Mouse (Mus musculus) testis, adult 2 months (tissue): ENCODE measurements around the gene Tmem230. TPM values are rescaled to one million over a fixed set of nuclear protein-coding genes. Genes with fewer than 3 reads are reported as not detected.

Experiments
- H3K27ac ChIP-seq: fragments of 200-500 bp; 2 replicates; pipeline ENCODE4 v1.5.1; 2012; ENCODE audit warnings: low read depth, low read length; ENCODE audit not compliant: control insufficient read depth, insufficient read depth
- H3K27me3 ChIP-seq: fragments of 200-500 bp; 2 replicates; pipeline ENCODE4 v1.6.1; 2012; ENCODE audit warnings: mild to moderate bottlenecking, low read length, moderate library complexity; ENCODE audit not compliant: control insufficient read depth, insufficient read depth
- H3K36me3 ChIP-seq: fragments of 200-500 bp; 2 replicates; pipeline ENCODE4 v1.6.1; 2012; ENCODE audit warnings: mild to moderate bottlenecking, low read length; ENCODE audit not compliant: control insufficient read depth, insufficient read depth
- H3K4me1 ChIP-seq: fragments of 200-500 bp; 2 replicates; pipeline ENCODE4 v1.6.1; 2012; ENCODE audit warnings: low read length; ENCODE audit not compliant: control insufficient read depth, insufficient read depth
- H3K4me3 ChIP-seq: fragments of 200-500 bp; 2 replicates; pipeline ENCODE4 v1.5.1; 2012; ENCODE audit warnings: low read depth, mild to moderate bottlenecking, low read length, moderate library complexity, mixed read lengths; ENCODE audit not compliant: control insufficient read depth
- CTCF ChIP-seq: fragments of 200-500 bp; IDR thresholded peaks from 2 replicates; pipeline ENCODE4 v1.5.1; 2012; ENCODE audit warnings: low read depth, mild to moderate bottlenecking, inconsistent platforms, low read length, moderate library complexity; ENCODE audit not compliant: control insufficient read depth, insufficient read depth, insufficient replicate concordance
- POLR2A ChIP-seq: fragments of 200-500 bp; IDR thresholded peaks from 2 replicates; pipeline ENCODE4 v1.6.1; 2012; ENCODE audit warnings: low read depth, mild to moderate bottlenecking, inconsistent platforms, low read length, moderate library complexity; ENCODE audit not compliant: control insufficient read depth
- polyA plus RNA-seq: library from polyadenylated mRNA; depleted of rRNA; stranded (reverse); fragments of >200 nt; gene quantifications from 2 replicates; pipeline ENCODE4 v1.2.3, GENCODE M21; 2012

The Tmem230 gene
- polyA plus RNA-seq, 1 experiment: 139 TPM

DNA sequence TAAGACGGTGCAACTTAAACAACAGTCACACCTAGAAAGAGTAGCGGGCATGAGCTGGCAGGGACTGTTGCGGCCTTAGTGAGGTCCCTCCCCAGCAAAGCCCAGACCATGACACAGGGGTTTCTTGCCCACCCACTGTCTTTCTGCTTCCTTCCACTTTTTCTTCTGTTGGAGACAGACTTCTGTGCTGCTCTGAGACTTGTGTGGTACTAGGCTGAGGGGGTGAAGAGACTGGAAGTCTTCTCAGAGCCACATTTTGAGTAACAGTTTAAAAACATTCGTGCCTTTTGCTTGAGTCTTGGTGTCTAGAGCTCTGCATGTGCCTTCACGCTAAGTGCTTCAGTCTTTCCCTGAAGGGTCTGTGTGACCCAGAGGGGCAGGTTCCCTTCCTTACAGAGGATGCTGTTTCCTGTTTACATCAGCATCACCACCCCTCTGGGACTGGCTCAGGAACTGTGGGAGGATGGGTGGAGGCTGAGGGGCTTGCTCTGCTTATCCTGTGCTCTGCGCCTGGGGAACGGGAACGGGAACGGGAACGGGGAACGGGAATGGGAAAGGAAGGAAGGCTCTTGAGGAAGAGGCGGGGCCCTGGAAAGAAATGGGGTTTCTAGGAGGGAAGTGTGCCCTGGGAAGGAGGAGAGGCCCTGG is 37.0 kb upstream of the Tmem230 start:
- no peaks in the 10 kb centered on the region for H3K27me3 ChIP-seq
- TF ChIP-seq CTCF (no peak), POLR2A (no peak)
- no peaks in the 10 kb centered on the region for H3K36me3 ChIP-seq
- H3K4me1 ChIP-seq: no peaks in the 10 kb centered on the region
- H3K27ac ChIP-seq: 0 out of 2 replicates have a peak overlapping the region, but pooled peaks have one; percentile 42
- H3K4me3 ChIP-seq: no peak overlapping the region

DNA sequence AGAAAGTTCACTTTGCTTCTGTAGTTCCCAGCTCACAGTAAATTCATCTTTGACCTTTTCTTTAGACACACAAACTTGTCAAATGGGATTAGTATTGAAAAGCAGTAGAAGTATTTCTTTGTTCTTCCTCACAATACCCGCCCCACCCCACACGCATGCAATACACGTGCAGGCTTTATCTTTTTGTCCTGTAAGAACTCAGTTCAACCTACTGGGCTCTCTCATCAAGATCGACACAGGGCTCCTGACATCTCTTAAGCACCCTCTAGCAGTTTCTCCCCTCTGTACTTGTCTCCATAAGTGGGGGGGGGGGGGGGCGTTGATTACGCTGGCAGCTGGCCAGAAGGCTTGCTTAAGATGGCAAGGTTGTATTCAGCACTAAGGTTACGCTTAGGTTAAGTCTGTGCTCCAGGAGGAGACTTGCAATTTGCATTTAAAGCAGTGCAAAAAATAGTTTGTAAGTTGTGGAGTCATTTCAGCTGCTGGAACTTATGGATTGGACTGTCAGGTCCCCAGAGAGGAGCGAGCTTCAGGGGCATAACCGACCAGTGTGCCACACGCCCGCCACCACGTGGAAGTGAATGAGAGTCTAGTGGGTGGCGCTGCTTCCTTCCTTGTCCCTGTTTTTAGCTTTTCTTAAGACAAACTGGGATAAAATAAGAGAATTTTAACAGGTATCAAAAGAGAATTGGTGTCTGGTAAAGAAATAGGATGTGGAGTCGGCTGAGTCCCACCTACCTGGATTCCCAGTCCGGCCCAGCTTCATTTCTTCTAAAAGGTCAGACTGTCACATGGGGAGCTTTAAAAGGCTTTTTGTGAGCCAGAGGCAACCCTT is 35.8 kb upstream of the Tmem230 start:
- H3K4me3 ChIP-seq: no peak overlapping the region

DNA sequence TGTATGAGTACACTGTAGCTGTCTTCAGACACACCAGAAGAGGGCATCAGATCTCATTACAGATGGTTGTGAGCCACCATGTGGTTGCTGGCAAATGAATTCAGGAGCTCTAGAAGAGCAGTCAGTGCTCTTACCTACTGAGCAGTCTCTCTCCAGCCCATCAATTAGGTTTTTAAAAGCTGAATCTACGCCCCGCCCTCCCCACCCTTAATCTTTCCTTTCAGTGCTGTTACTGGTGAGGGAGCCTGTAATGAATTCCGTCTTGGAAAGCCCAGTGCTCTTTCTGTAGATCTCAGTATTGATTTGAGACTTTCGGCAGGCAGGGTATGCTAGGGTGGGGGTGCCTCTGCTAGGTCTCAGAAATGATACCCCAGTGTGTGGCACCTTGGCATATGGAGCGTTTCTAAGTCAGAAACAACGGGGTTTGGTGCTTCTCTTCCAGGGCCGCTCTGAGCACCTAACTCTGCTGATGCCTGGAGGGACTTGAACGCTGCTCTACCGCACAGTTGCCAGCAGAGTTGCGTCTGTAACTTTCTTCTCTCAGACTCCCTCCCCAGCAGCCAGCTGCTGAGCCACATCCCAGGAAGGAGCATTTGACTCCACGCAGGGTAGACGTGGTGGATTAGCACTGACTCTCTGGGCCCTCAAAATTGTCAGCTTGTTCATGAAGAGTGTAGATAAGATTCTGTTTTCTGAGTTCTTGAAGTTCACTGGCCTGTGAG is 35.0 kb upstream of the Tmem230 start:
- TF ChIP-seq CTCF (no peak), POLR2A (no peak)
- no peak overlapping the region for H3K4me3 ChIP-seq
- no peaks in the 10 kb centered on the region for H3K27me3 ChIP-seq
- no peaks in the 10 kb centered on the region for H3K4me1 ChIP-seq
- no peaks in the 10 kb centered on the region for H3K36me3 ChIP-seq
- no peak overlapping the region for H3K27ac ChIP-seq

More for the DNA sequence above, 35.8 kb upstream of the Tmem230 start:
- Histone ChIP-seq H3K4me1 (no peaks in the 10 kb centered on the region), H3K27ac (no peak overlapping the region), H3K36me3 (no peaks in the 10 kb centered on the region), H3K27me3 (no peaks in the 10 kb centered on the region)
- TF ChIP-seq POLR2A: no peak
- TF ChIP-seq CTCF: no peak

DNA sequence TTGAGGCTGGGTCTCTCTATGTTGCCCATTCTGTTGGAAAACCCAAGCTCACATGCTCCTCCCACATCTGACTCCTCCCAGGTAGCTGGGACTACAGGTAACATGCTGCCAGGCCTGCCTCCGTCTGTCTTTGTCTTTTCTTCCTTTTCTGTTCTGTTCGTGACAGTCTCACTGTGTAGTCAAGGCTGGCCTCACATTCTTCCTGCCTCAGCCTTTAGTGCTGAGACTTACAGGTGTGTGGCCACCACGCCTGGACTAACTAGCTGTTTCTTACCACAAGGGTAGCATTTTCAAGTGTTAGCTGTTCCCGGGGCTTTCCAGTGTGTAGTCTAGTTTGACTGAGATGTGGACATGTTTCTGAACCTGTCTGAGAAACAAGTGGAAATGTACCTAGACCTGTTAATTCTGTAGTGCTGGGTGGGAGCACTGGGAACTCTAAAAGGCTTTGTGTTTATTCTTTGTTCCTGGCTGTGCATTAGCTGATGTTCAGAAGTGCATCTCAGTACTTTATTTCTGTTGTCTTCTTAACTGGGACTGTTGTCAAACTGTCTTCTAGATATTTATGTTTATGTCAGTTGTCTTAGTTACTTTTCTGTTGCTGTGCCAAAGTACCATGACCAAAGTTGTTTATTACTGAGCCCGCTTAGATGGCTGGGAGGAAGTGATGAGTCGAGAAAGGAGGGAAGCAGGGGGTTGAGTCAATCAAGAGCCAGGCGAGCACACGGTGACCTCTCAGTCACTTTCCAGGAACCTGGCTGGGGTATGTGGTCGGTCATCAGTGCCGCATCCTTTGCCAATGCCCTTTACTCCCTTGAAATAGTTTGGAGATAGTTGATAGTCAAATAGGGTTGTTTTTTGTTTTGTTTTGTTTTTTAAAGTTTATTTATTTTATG is 34.2 kb upstream of the Tmem230 start:
- H3K4me1 ChIP-seq: no peaks in the 10 kb centered on the region
- no peak overlapping the region for H3K27ac ChIP-seq
- TF ChIP-seq POLR2A (no peak), CTCF (no peak)
- no peak overlapping the region for H3K4me3 ChIP-seq
- H3K36me3 ChIP-seq: no peaks in the 10 kb centered on the region
- no peaks in the 10 kb centered on the region for H3K27me3 ChIP-seq

DNA sequence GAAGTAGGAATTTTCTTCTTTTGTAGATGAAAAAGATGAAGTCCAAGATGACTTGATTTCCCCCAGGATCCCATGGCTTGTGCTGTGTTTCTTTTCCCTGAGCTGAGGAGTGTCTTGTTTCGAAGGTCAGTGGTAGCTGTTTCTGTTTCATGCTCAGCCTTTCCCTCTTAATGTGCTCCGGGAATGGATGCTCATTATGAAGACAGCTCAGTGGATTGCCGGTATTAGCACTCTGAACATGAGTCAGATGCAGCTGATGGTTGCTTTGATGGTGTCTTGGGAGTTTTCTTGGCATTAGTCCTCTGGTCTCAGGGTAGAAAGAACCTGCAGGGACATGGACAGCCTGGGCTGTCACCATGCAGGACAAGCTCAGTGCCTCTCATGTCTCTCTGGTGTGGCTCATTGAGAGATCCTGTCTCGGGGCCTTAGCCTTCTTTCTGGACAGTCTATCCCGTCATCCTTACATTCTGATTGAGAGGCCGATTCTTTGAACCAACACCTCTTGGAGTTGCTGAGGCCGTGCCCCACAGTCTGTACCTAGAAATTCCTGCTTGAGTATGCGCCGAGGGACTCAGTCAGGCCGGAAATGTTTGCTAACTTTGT is 33.0 kb upstream of the Tmem230 start:
- Histone ChIP-seq H3K4me1 (no peaks in the 10 kb centered on the region), H3K36me3 (no peaks in the 10 kb centered on the region), H3K27me3 (no peaks in the 10 kb centered on the region), H3K4me3 (no peak overlapping the region), H3K27ac (peak overlapping the region; percentile 26; the same call in 1 of the 2 replicates)
- no peak for TF ChIP-seq CTCF
- no peak for TF ChIP-seq POLR2A

DNA sequence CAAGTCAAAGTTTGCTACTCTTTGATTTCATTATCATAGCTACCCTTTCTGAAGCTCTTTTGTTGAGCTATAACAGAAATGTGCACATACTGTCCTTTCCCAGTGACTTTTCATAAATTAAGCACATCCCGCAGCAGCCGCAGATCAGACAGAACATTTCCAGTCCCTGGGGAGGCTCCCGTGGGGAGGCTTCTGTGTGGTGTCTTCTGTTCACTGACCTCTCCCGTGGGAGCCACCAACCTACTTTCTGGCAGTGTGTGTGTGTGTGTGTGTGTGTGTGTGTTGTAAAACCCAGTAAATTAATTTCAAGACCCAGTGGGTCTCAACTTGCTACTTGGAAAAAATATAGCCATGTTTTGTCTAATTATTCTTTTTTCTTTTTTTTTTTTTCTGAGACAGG is 32.4 kb upstream of the Tmem230 start:
- TF ChIP-seq POLR2A (no peak), CTCF (no peak)
- Histone ChIP-seq H3K36me3 (no peaks in the 10 kb centered on the region), H3K27me3 (no peaks in the 10 kb centered on the region), H3K27ac (no peak overlapping the region), H3K4me1 (no peaks in the 10 kb centered on the region), H3K4me3 (no peak overlapping the region)
